In the genomic region with DNA sequence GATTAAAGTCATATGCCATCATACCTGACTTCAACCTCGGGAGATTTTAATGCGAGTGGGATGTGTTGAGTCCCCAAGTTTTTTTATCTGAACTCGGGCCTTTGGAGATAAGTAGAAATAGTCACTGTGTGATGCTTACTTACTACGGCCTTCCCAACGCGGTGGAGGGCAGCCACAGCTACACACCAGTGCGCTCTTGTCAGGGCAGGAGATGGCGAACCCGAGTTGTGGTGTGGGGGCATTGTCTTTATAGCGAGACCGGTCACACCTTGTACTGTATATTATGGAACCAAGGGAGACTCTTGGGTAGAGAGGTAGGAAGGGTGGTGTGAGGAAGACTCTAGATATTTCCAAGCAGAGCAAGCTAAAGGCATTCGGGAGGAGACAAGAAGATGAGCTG, we compare ENCODE assay signal across 8 mouse cellular contexts. TPM values are rescaled to one million over a fixed set of nuclear protein-coding genes. Genes with fewer than 3 reads are reported as not detected.
DNase-seq lines count a peak whose midpoint lies in the region; ATAC-seq and TF ChIP-seq lines count a peak whose summit lies in the region.

No protein-coding gene starts in this region.

- peaks cover 12% of the 10 kb centered on the region for H3K36me3 ChIP-seq in lung, embryonic 16.5 days (ENCODE audit: control insufficient read depth, insufficient read depth, low read length)
- H3K36me3 ChIP-seq in embryonic facial prominence, embryonic 14.5 days (ENCODE audit: control insufficient read depth, insufficient read depth, low read length): peaks cover 23% of the 10 kb centered on the region
- H3K36me3 ChIP-seq in limb, embryonic 10.5 days: peaks cover 27% of the 10 kb centered on the region
- peaks cover 15% of the 10 kb centered on the region for H3K36me3 ChIP-seq in small intestine, adult 2 months (ENCODE audit: control insufficient read depth, insufficient read depth, low read length)

- ATAC-seq in lung, embryonic 16.5 days (ENCODE audit: low read depth): no peak
- ATAC-seq in embryonic facial prominence, embryonic 14.5 days (ENCODE audit: low read depth): no peak

- no peaks in the 10 kb centered on the region for H3K27me3 ChIP-seq in lung, embryonic 16.5 days (ENCODE audit: control insufficient read depth, insufficient read depth, low read depth, low read length)
- H3K27me3 ChIP-seq in embryonic facial prominence, embryonic 14.5 days (replicated peaks; ENCODE audit: control insufficient read depth, insufficient read depth, low read length): no peaks in the 10 kb centered on the region
- no peaks in the 10 kb centered on the region for H3K27me3 ChIP-seq in limb, embryonic 10.5 days (ENCODE audit: low read depth, poor library complexity, severe bottlenecking)
- H3K27me3 ChIP-seq in small intestine, adult 2 months (ENCODE audit: control insufficient read depth, insufficient read depth, low read length): no peaks in the 10 kb centered on the region

- H3K4me2 ChIP-seq in lung, embryonic 16.5 days (ENCODE audit: low read depth, low read length): peak overlapping the region; percentile 79
- H3K4me2 ChIP-seq in embryonic facial prominence, embryonic 14.5 days (ENCODE audit: low read depth, low read length): peak overlapping the region; percentile 73

- H3K27ac ChIP-seq in lung, embryonic 16.5 days (ENCODE audit: low read length): peak overlapping the region; percentile 88; the same call in 1 of the 2 replicates
- H3K27ac ChIP-seq in embryonic facial prominence, embryonic 14.5 days (replicated peaks; ENCODE audit: low read depth, low read length): no peak overlapping the region
- H3K27ac ChIP-seq in limb, embryonic 10.5 days: peak overlapping the region; percentile 97
- H3K27ac ChIP-seq in small intestine, adult 2 months (ENCODE audit: insufficient read depth, low read depth, low read length): no peak overlapping the region

- H3K9me3 ChIP-seq in lung, embryonic 16.5 days (ENCODE audit: control insufficient read depth, low read length): no peaks in the 10 kb centered on the region
- H3K9me3 ChIP-seq in embryonic facial prominence, embryonic 14.5 days (ENCODE audit: control insufficient read depth, low read length): no peaks in the 10 kb centered on the region
- H3K9me3 ChIP-seq in limb, embryonic 10.5 days (replicated peaks): no peaks in the 10 kb centered on the region

- WGBS in lung, embryonic 16.5 days: 10% methylated on average over 12 of the region's 12 CpGs
- 22% methylated on average over 12 of the region's 12 CpGs for WGBS in embryonic facial prominence, embryonic 14.5 days
- WGBS in limb, embryonic 10.5 days: 25% methylated on average over 12 of the region's 12 CpGs
- WGBS in small intestine, adult 2 months: 9% methylated on average over 12 of the region's 12 CpGs

- peaks cover 18% of the 10 kb centered on the region for H3K4me1 ChIP-seq in lung, embryonic 16.5 days (replicated peaks; ENCODE audit: control insufficient read depth, insufficient read depth, low read length)
- 0 out of 2 replicates have a peak, but pooled peaks cover 12% of the 10 kb centered on the region for H3K4me1 ChIP-seq in embryonic facial prominence, embryonic 14.5 days (ENCODE audit: control insufficient read depth, insufficient read depth, low read length)
- peaks cover 26% of the 10 kb centered on the region for H3K4me1 ChIP-seq in limb, embryonic 10.5 days
- H3K4me1 ChIP-seq in small intestine, adult 2 months (ENCODE audit: control insufficient read depth, insufficient read depth, insufficient read length, low read length): peaks cover 8% of the 10 kb centered on the region

- no peak for TF ChIP-seq CTCF in small intestine, adult 2 months (IDR thresholded peaks at IDR 0.05; ENCODE audit: extremely low read depth, insufficient read length, insufficient replicate concordance, low read depth, low read length)

- no peak for DNase-seq in lung, adult 18-20 months
- no peak for DNase-seq in embryonic facial prominence, embryonic 14.5 days (ENCODE audit: low spot score)
- DNase-seq in limb, embryonic 10.5 days (ENCODE audit: low spot score): no peak
- DNase-seq in MN1 (ENCODE audit: low spot score): no peak
- DNase-seq in adrenal gland, postnatal 36 days: no peak
- DNase-seq in gastrocnemius, postnatal 36 days: no peak

- H3K9ac ChIP-seq in lung, embryonic 16.5 days (ENCODE audit: low read length): peak overlapping the region; percentile 96
- H3K9ac ChIP-seq in embryonic facial prominence, embryonic 14.5 days (ENCODE audit: low read depth, low read length): peak overlapping the region; percentile 87

- TF ChIP-seq POLR2A in small intestine, adult 2 months (IDR thresholded peaks at IDR 0.05; ENCODE audit: low read depth, low read length): no peak

- H3K4me3 ChIP-seq in lung, embryonic 16.5 days (ENCODE audit: low read length): peak overlapping the region; percentile 94
- H3K4me3 ChIP-seq in embryonic facial prominence, embryonic 14.5 days (ENCODE audit: low read depth, low read length): peak overlapping the region; percentile 86
- peak overlapping the region; percentile 80 for H3K4me3 ChIP-seq in limb, embryonic 10.5 days
- H3K4me3 ChIP-seq in small intestine, adult 2 months (ENCODE audit: low read depth, low read length): peak overlapping the region; percentile 75

- intact Hi-C loops in gastrocnemius, postnatal 36 days (cut with DNase I): no loop called here

RNA-seq across cellular contexts. Expression of gene Ncl, which starts 1.2 kb away (rescaled TPM):
- 315 and 344 TPM in 2 replicates for polyA plus RNA-seq in lung, embryonic 16.5 days (2015; fragmentation: Nextera tagmentation; extraction: Ambion mirVana)
- 285 and 297 TPM in 2 replicates for polyA plus RNA-seq in embryonic facial prominence, embryonic 14.5 days (2014; fragmentation: Nextera tagmentation; extraction: Ambion mirVana)
- 554 and 638 TPM in 2 replicates for polyA plus RNA-seq in limb, embryonic 10.5 days (2016; fragmentation: Nextera tagmentation; extraction: Ambion mirVana)
- polyA plus RNA-seq in small intestine, adult 2 months (2012; rRNA removed): 0.95 and 6.1 TPM in 2 replicates
- 100 to 1,000 TPM; 222 to 234 TPM for total RNA-seq in adrenal gland, postnatal 36 days (2021)
- 100 to 1,000 TPM in 1 of 2 experiments, 10 to 100 TPM in 1; 79.3 to 101 TPM for total RNA-seq in gastrocnemius, postnatal 36 days (2021)

RNA-seq across cellular contexts. Expression of gene B3gnt7, which starts 57.8 kb away (rescaled TPM):
- polyA plus RNA-seq in lung, embryonic 16.5 days (2015; fragmentation: Nextera tagmentation; extraction: Ambion mirVana): 4.5 and 4.7 TPM in 2 replicates
- polyA plus RNA-seq in embryonic facial prominence, embryonic 14.5 days (2014; fragmentation: Nextera tagmentation; extraction: Ambion mirVana): 4.9 and 5.7 TPM in 2 replicates
- 3.4 and 3.9 TPM in 2 replicates for polyA plus RNA-seq in limb, embryonic 10.5 days (2016; fragmentation: Nextera tagmentation; extraction: Ambion mirVana)
- polyA plus RNA-seq in small intestine, adult 2 months (2012; rRNA removed): 17.9 and 43.6 TPM in 2 replicates
- under 1 TPM; 0.13 to 0.17 TPM for total RNA-seq in adrenal gland, postnatal 36 days (2021)
- total RNA-seq in gastrocnemius, postnatal 36 days (2021): not detected

Comparison
In these comparisons a context has a peak if more than half of its experiments do, and no peak if none do; other contexts are left out.
1. H3K27ac ChIP-seq: peak in lung, embryonic 16.5 days (single experiment) and limb, embryonic 10.5 days (single experiment); none in embryonic facial prominence, embryonic 14.5 days (single experiment) and small intestine, adult 2 months (single experiment).
2. RNA of gene Ncl, which starts 1.2 kb away (polyA plus RNA-seq): 554 to 638 TPM in limb, embryonic 10.5 days, 315 to 344 TPM in lung, embryonic 16.5 days and 285 to 297 TPM in embryonic facial prominence, embryonic 14.5 days; 0.95 to 6.1 TPM in small intestine, adult 2 months; every median in the first group is over 10 times any median in the second.
3. Peak in every context shown above with its lines, with median percentiles within 50 percentile points of each other: H3K4me3 ChIP-seq.